Mouse (Mus musculus) G1E (cell line): ENCODE measurements around the gene Arhgef10l. TPM values are rescaled to one million over a fixed set of nuclear protein-coding genes. Genes with fewer than 3 reads are reported as not detected.

Source experiments
- ATAC-seq: 2 replicates; pipeline ENCODE4 v1.8.0; 2016; ENCODE audit warnings: mild to moderate bottlenecking; ENCODE audit not compliant: insufficient number of reproducible peaks, poor library complexity, low FRiP score, severe bottlenecking; ENCODE audit errors: extremely low read depth
- DNase-seq: peaks from one replicate; pipeline ENCODE4 v3.0.0; 2012; ENCODE audit warnings: low spot score
- H3K27me3 ChIP-seq: 2 replicates; pipeline ENCODE4 v1.6.1; 2012; ENCODE audit warnings: mild to moderate bottlenecking, low read length, inconsistent platforms; ENCODE audit not compliant: insufficient read depth
- H3K36me3 ChIP-seq: replicated peaks from 2 replicates; pipeline ENCODE3; 2012; ENCODE audit warnings: mild to moderate bottlenecking, inconsistent platforms
- H3K4me1 ChIP-seq: 2 replicates; pipeline ENCODE4 v1.6.1; 2012; ENCODE audit warnings: low read depth, low read length, inconsistent platforms, mixed read lengths; ENCODE audit not compliant: insufficient read depth
- H3K4me3 ChIP-seq: 2 replicates; pipeline ENCODE4 v1.5.1; 2012; ENCODE audit warnings: low read depth, mild to moderate bottlenecking, inconsistent platforms, low read length, moderate library complexity, mixed read lengths
- H3K9me3 ChIP-seq: replicated peaks from 2 replicates; pipeline ENCODE4 v1.6.1; 2012; ENCODE audit warnings: inconsistent platforms
- CTCF ChIP-seq: IDR thresholded peaks from 2 replicates; pipeline ENCODE4 v1.5.1; 2012; ENCODE audit warnings: low read depth, low read length, inconsistent platforms, mixed read lengths
- GATA1 ChIP-seq: IDR thresholded peaks from 2 replicates; pipeline ENCODE4 v1.6.1; 2012; ENCODE audit warnings: borderline replicate concordance, low read length, inconsistent platforms, mixed read lengths
- GATA2 ChIP-seq: IDR thresholded peaks from 2 replicates; pipeline ENCODE4 v1.6.1; 2012; ENCODE audit warnings: low read depth, low read length, inconsistent platforms, borderline replicate concordance
- POLR2AphosphoS5 ChIP-seq: IDR thresholded peaks from 2 replicates; pipeline ENCODE4 v1.6.1; 2012; ENCODE audit warnings: low read depth, low read length, inconsistent platforms; ENCODE audit not compliant: insufficient replicate concordance
- TAL1 ChIP-seq: conservative IDR thresholded peaks from 2 replicates; pipeline ENCODE4 v1.6.1; 2012; ENCODE audit warnings: low read depth, low read length, inconsistent platforms, mixed read lengths
- polyA plus RNA-seq: library from polyadenylated mRNA; stranded (reverse); fragments of >175 nt; gene quantifications from 2 replicates; pipeline ENCODE4 v1.2.3, GENCODE M21; 2012
- total RNA-seq, 2 experiments: library from RNA; stranded (forward) in 1 of 2; stranded (reverse) in 1 of 2; fragments of 200-1000 nt in 1 of 2; fragments of >200 nt in 1 of 2; fragmentation: Nextera tagmentation in 1 of 2; gene quantifications; 2 replicates each; pipeline ENCODE4 v1.2.3; 2014 to 2017

The Arhgef10l gene
- total and polyA plus RNA-seq, 3 experiments: 24.7 to 32.6 (median 25.0) TPM

DNA sequence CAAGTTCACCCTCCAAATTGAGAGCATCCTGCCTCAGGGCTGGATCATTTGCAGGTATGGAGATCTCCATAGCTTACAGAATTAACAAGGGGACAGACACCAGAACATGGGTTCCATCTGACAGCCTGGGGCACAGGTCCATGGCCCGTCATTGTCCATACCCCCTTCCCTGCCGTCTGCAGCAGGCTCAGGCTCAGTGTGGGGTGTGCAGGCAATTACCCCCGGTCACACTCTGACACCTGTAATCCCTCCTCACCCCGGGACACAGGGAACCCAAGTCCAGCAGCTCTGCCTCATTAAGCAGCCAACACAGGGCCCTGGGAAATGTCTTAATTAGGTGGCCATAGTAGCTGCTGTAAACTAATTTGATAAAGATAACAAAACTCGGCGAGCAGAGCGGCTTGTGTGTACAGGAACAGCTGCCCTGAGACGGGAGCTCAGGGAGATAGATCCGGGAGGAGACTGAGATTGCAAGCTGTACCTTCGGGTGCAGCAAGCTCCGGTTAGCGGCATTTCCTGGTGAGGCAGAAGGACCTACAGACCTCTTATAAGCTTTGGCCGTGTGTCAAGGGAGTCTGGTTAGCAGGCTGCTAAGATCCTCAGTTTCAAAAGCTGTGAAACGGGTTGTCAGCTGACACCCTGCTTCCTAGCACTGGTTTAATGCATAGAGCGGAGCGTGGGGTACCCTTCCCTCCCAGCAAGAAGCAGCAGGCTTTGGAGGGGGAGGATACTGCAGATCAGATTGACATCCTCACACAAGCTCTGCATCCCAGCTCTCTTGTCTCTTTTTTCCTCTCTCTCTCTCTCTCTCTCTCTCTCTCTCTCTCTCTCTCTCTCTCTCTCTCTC lies 161.5 kb downstream of the Arhgef10l start:
- ATAC-seq: no peak
- TF ChIP-seq CTCF (no peak), GATA1 (no peak), TAL1 (no peak), GATA2 (no peak), POLR2AphosphoS5 (no peak)
- H3K27me3 ChIP-seq: no peaks in the 10 kb centered on the region

DNA sequence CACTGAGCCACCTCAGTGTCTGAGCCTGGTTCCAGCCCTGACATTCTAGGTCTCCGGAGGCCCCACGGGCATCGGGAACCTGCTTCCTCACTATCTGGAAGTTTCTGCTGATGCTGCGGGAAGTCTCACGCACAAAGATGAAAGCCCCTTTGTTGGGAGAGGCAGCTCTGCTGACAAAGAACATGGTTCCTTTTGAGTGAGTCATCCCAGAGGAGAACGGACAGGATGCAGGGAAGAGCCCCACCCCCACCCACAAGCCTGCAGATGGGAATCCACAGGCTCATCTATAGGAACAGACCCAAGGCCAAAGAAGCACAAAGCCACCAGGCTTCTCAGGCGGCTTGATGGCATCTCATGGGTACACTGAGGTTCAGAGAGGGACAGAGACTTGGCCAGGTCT lies 165.0 kb downstream of the Arhgef10l start:
- Histone ChIP-seq H3K36me3 (no peaks in the 10 kb centered on the region), H3K9me3 (peaks cover 59% of the 10 kb centered on the region), H3K4me3 (no peak overlapping the region), H3K4me1 (no peaks in the 10 kb centered on the region), H3K27me3 (no peaks in the 10 kb centered on the region)
- no peak for ATAC-seq
- TF ChIP-seq TAL1 (no peak), CTCF (no peak), GATA2 (no peak), GATA1 (no peak), POLR2AphosphoS5 (no peak)
- no peak for DNase-seq

More for the DNA sequence above, 161.5 kb downstream of the Arhgef10l start:
- no peak for DNase-seq
- no peak overlapping the region for H3K4me3 ChIP-seq
- peaks cover 53% of the 10 kb centered on the region for H3K9me3 ChIP-seq
- H3K36me3 ChIP-seq: no peaks in the 10 kb centered on the region
- no peaks in the 10 kb centered on the region for H3K4me1 ChIP-seq

DNA sequence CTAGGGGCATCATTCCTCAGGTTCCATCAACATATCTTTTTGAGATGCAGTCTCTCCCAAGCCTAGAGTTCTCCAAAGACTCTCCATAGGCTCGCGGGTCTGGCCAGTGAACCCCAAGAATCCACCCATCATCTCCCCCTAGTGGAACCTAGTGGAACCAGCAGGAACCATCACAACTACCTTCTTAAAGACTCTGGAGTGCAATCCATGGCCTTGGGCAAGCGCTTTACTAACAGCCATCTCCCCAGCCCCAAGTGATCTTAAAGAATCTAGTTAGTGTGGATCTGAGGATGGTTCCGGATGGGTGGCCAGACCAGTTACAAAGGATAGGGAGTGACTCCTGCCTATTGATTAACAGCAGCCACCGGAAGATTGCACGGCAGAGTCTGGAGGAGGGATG lies 166.2 kb downstream of the Arhgef10l start:
- no peak for ATAC-seq
- Histone ChIP-seq H3K27me3 (no peaks in the 10 kb centered on the region), H3K4me1 (no peaks in the 10 kb centered on the region), H3K36me3 (no peaks in the 10 kb centered on the region), H3K9me3 (peaks cover 64% of the 10 kb centered on the region), H3K4me3 (no peak overlapping the region)
- DNase-seq: no peak
- TF ChIP-seq POLR2AphosphoS5 (no peak), GATA1 (no peak), GATA2 (no peak), TAL1 (no peak), CTCF (no peak)

DNA sequence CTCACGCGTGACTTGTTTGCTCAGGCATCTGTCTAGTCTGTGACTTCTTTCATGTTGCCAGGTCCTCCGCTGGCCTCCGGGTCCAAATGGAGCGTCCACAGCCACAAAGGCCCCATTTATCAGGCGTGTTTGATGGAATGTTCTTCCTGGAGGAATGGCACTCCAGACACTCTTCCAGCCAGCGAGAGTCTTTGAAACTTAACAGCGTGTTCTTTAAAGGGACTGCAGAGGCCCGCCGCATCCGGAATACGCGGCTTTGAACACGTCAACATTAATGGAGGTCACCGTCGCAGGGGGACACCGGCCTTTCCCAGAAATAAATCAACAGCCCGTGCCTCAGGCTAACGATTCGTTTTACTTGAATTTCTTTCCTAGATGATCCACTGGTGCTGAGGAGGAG lies 168.6 kb downstream of the Arhgef10l start:
- ATAC-seq (no peak), DNase-seq (no peak)
- TF ChIP-seq TAL1: no peak
- no peak for TF ChIP-seq CTCF
- no peak for TF ChIP-seq POLR2AphosphoS5
- no peak for TF ChIP-seq GATA2
- no peak for TF ChIP-seq GATA1

DNA sequence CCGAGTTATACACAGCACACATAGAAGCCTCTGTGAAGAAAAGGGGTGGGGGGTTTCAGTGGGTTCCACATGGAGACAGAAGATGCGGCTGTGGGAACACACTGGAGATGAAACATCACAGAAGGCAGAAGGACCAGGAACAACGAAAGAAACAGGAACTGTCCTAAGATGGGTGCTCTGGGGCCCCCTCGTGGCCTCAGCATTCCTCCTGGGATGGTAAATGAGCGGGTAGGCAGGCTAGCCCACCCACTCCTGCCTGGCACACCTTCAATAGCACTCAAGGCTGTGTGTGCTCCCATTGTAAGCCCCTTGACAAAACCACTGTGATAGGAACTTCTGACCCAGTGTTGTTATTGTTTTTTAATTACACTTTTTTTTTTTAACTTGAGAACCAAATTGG lies 174.3 kb downstream of the Arhgef10l start:
- no peak for ATAC-seq
- Histone ChIP-seq H3K4me3 (no peak overlapping the region), H3K27me3 (no peaks in the 10 kb centered on the region), H3K9me3 (peaks cover 79% of the 10 kb centered on the region), H3K4me1 (no peaks in the 10 kb centered on the region), H3K36me3 (no peaks in the 10 kb centered on the region)
- TF ChIP-seq GATA2 (no peak), POLR2AphosphoS5 (no peak), GATA1 (no peak), TAL1 (no peak), CTCF (no peak)
- no peak for DNase-seq

More for the DNA sequence above, 168.6 kb downstream of the Arhgef10l start:
- Histone ChIP-seq H3K27me3 (no peaks in the 10 kb centered on the region), H3K36me3 (no peaks in the 10 kb centered on the region), H3K4me3 (no peak overlapping the region), H3K9me3 (peaks cover 69% of the 10 kb centered on the region), H3K4me1 (no peaks in the 10 kb centered on the region)

DNA sequence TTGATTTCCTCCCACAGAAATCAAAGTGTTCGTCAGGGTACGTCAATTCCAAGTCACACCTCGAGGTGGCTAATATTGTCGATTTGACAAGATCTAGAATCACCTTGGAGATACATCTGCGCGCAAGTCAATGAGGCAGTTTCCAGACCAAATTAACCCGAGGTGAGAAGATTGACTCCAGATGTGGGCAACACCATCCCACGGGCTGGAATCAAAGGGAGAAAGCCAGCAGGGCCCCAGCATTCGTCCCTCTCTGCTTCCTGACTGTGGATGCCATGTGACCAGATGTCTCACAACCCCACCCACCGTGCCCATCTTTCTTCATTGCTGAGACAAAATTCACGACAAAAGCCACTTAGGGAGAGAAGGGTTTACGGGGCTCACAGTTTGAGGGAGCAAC lies 180.4 kb downstream of the Arhgef10l start:
- no peak for ATAC-seq
- TF ChIP-seq TAL1 (no peak), POLR2AphosphoS5 (no peak), CTCF (no peak), GATA1 (no peak), GATA2 (no peak)
- Histone ChIP-seq H3K36me3 (no peaks in the 10 kb centered on the region), H3K9me3 (peaks cover 75% of the 10 kb centered on the region), H3K27me3 (no peaks in the 10 kb centered on the region), H3K4me3 (no peak overlapping the region), H3K4me1 (no peaks in the 10 kb centered on the region)
- DNase-seq: no peak
